Mouse (Mus musculus): Measurements from ENCODE around the gene Xylt1. TPM values are rescaled to one million over a fixed set of nuclear protein-coding genes. Genes with fewer than 3 reads are reported as not detected.

Gene Xylt1
- total RNA-seq, 2 experiments from 2014 or later, result 9.3 to 12.4 TPM

DNA sequence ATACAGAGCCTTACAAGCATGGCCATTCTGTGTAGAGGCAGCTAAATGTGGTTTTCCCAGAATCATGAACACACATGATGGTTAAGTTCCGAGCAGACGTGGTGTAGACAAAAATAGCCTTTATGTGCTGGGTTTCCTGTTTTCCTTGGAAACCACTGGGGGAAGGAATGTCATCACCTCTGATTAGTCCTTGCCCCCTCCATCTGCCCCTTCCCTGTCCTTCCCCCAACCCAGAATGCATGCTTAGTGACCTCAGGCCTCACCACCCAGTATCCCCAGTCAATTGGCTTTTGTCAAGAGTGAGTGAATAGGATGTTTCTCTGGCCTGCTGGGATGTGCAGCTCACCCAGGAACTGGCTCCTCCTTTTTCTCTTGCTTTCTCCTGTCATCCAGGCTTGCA lies 93.5 kb downstream of the Xylt1 start:
- no peak for DNase-seq (ENCODE audit: low spot score in 2 of 2)

DNA sequence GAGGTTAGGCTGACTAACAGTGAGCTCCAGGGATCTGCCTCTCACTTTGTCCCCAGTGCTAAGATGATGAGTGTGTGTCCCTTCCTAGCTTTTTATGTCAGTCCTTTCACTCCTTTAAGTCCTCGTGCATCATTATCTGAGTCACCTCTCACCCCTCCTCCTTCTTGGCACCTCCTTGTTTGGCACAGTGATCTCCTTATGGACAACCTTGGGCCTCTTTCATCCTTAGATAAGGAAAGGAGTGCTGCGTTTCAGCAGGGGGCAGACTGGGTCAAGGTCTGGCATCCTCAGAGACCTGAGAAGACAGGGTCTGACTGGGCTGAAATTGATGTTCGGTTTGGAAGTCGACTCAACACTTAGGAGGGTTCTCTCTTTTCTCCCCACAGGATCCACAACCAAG lies 94.3 kb downstream of the Xylt1 start:
- DNase-seq (ENCODE audit: low spot score in 2 of 2), result no peak

DNA sequence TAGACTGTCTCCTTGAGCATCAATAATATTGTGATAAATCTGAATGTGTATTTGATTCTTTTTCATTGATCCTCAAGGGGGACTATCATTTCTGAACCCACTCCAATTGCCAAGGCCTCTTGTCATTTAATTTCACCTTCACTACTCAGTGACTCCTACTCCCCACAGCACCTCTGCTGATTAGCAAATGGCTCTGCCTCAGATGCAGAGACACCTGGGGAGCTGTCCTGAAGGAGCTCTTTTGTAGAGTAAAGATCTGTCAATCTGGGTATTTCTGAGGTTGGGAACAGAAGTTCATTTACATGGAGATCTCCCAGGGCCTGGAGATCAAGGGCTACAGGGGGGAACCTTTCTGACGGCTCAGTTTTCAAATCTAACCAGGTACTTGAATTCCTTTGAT lies 98.2 kb downstream of the Xylt1 start:
- DNase-seq (ENCODE audit: low spot score in 2 of 2), result no peak

DNA sequence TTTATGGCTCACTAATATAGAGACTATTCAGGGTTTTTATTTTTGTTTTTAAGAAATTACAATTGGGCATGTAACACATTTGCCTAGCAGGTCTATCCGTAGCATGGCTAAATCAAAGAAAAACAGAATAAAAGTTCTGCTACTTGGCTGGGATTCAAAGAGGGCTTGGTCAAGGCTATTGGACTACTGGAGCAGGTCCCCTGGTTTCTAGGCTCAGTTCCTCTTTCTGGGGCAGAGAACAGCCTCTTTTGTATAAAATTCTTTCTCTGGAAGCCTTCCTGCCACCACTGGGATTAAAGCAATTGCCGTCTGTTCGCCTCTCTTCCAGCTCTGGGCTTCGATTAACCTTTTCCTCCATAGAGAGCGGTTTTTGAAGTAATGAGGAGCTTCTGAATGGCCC lies 100.1 kb downstream of the Xylt1 start:
- no peak for DNase-seq (ENCODE audit: low spot score in 2 of 2)

DNA sequence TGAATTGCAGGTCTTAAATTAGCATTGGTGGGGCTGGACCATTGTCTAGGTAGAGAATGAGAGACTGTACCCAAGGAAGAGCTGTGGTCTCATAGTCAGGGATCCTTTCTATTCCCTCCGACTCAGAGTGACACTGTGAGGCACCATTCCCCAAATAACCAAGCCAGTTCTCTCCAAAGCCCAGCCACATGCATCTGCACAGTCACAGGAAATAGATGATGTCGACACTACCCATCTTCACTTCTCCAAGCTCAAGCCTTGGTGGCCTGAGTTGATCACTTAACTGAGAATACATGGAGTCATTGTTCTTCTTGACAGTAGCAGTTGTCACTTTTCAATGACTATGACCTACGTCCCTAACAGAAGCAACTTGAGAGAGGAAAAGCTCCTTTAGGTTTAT lies 100.6 kb downstream of the Xylt1 start:
- no peak for DNase-seq (ENCODE audit: low spot score in 2 of 2)

DNA sequence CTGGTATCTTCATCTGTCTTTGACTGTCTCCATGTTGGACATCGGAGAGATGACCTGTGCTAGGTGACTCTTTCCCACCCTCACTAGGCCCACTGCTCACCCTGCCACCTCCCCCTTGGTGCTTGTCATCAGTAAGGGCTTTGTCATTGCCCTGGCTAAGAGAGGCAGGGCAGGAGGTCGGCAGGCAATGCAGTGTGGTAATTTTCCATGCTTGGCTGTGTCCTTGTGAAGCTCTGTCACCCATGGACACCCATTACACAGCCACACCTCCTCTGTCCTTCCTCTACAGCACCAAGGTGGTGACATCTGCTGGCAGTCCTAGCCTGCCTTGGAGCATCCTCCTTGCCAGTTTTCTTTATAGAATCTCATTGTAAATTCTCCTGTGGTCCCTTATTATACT lies 101.9 kb downstream of the Xylt1 start:
- no peak for DNase-seq (ENCODE audit: low spot score in 2 of 2)

DNA sequence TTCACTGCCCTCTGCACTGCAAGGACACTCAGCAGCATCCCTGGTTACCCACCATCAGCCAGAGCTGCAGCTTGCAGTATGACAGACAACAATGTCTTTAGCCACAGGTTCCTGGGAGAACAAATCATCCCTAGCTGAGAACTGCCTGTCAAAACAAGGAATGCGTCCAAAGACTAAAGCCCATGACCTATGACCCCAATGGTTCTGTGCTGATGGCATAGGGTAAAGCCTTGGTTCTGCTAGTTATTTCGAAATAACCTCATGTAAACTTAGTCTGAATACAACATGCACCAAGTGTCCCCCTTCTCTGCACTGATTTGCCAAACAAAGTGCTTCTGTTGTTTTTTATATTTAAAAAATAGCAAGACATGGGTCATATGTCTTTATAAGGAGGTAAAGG lies 103.8 kb downstream of the Xylt1 start:
- DNase-seq (ENCODE audit: low spot score in 2 of 2), result no peak

DNA sequence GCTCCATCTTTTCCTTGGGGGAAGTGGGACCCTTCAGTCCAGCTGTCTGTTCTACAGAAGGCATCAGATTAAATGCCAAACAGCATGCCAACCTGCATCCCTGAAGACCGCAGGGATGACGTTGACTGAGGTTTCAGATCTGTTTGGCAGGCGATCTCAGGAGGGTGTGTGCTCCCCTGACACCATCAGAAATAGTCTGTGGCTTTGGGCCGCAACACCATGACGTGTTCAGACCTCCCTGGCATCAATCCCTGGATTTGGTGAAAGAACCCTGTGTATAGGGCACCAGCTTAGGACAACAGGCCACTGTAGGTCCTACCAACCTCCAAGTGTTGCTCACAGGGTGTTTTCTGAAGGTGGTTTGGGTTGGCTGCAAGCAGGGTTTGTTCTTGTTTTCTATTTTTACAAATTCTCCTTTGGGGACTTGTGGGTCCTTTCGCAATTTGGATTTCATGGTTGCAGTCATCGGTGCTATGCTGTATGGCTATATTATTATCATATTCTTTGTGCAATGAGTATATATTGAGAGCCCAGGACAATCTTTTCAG lies 104.3 kb downstream of the Xylt1 start:
- no peak for DNase-seq (ENCODE audit: low spot score in 2 of 2)

DNA sequence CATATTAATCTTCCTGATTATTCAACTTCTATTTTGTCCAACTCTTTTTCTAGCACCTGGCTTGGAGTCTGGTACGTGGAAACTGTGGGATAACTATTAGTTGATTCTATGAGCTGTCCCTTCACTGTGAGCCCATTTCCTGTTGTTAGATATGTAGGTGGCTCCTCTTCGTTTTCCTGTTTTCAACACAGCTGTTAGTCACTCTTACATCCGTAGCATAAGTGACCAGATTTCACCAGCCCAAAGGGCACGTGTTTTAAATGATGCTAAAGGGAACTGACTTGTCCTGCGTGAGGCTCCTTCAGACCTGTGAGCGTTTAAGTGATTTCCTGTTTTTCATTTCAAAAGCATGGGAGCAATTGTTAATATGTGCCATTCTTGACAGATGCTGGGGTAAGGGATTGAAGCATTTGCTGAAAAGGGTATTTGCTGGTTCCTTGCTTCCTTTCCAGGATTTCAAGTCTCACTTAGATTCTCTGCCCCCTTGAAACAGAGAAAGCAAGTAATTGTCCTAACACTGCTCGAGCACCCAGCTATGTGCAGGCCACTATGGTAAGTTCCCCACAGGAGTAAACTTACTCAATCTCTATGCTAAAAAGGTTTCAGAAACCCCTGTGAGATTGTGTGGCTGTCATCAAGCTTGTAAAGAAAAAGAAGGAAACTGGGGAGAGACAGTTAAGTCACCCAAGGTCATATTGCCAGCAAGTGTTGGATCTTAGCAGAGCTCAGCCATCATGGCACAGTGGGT lies 105.8 kb downstream of the Xylt1 start:
- DNase-seq (ENCODE audit: low spot score in 2 of 2), result no peak

DNA sequence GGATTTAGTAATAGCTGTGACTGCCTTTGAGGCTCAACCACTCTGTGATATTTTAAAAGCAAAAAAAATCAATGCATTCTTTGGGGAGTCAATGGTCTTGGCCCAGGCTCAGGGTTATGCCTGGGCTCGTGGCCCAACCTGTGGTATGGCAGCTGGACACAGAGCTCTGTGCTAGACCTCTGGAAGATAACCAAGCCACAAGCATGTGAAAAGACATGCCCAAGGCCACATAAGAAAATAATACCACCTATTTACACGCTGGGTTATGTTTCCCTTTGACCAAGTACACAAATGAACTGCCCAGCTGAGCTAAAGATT lies 106.4 kb downstream of the Xylt1 start:
- DNase-seq (ENCODE audit: low spot score in 2 of 2), result no peak

DNA sequence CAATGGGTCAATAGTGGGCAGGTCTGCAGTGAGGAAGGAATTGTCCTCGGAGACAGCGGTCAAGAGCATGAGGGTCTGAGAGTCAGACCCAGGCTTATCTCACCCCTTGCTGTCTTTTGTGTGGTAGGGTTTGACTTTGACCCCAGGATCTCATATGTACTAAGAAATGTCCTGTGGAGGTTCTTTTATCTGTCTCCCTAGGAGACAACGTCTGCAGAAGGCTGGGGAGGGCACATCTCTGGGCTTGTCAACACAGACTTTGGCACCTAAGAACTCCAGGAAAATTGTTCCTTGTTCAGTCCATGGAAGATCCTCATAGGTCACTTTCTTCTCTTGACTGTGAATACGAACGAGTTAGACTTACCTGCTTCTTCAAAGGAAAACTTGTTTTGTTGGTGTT lies 109.2 kb downstream of the Xylt1 start:
- no peak for DNase-seq (ENCODE audit: low spot score in 2 of 2)

DNA sequence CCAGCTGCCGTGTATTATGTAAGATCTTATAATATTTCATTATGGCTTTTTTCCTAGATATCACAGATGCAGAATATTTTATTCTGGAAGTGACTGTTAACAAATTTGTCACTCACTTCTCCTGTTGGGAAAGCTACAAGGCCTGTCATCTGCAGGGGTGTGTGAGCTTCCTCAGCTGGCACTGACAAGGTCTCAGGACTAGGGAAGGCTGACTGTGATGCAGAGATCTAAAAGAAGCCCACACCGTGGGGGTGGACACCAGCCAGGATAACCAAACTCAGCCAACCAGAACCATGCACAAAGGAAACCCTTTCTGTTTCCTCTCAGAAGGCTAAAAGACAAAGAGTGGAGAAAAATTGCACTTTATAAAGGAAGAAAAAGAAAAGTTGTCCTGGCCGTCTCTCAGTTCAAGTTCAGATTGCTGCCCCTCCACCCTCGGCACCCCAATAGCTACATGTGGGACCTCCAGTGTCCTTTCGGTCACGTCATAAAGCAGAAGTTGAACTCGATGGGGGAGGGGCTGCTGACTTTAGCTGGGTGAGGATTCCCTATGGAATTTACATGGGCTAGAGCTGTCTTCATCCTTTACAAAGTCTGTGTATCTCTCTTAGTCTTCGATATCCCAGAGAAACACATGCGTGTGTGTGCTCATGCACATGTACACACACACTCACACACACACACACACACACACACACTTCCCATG lies 109.9 kb downstream of the Xylt1 start:
- no peak for DNase-seq (ENCODE audit: low spot score in 2 of 2)

DNA sequence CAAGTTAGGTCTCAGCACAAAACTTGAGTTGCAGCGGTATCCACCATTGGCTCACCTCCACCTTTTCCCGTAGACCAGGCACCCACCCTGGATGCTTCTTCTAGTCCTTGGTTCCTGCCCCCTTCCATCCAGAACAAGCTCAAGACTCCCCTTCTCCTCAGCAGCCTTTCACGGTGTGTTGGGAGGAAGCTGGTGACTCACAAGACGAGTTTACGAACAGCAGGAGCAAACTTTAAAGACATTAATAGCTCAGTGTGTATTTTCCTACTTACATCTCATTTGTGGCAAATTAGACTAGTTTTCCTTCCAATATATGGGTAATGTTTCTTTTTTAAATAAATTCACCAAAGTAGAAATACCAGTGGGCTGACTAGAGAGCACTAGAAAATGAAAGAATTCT lies 110.7 kb downstream of the Xylt1 start:
- no peak for DNase-seq (ENCODE audit: low spot score in 2 of 2)

DNA sequence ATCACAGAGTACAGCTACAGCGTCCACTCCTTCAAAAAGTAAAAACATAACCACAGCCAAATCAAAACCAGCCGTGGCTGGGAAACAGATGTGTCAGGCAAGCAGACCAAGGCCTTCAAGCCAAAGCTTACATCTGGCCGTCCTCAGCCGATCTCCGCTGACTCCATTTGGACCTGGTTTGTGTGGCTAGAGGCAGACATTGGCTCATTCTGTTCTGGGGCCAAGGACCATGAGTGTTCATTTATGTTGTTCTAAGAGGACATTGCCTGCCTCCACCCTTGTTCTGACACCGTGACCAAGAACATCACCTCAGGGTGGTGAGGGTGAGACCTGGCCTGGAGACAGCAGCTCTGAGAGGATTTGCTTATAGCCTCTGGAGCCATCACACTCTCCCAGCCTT lies 113.4 kb downstream of the Xylt1 start:
- DNase-seq (ENCODE audit: low spot score in 2 of 2), result no peak

DNA sequence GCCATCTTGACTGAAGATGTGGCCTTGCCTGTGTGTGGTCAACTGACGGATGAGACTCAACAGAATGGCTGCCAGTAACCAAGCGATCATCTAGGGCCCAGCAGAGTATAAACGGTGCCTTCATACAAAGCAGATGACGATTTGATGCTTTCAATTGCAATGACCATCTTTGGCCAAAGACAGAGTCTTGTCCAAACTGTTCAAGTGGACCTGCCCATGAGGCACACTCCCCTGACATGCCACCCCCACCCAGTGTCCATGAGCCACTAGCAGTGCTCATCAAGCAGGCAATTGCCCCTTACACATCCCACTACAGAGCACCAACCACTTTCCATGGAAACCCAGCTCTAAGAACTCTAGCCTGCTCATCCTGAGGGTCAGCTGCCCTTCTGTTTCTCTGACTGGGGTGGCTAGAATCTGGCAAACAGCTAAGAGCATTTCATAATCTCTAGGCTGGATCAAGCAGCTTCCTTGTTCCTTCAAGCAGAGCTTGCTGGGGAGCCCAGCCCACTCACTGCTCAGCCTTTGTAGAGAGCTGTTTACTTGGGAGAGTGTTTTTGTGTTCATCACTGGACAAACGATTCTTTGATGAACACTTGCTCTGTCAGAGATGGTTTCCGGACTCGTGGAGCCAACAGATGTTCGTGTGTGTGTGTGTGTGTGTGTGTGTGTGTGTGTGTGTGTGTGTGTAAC lies 114.0 kb downstream of the Xylt1 start:
- DNase-seq (ENCODE audit: low spot score in 2 of 2), result no peak

DNA sequence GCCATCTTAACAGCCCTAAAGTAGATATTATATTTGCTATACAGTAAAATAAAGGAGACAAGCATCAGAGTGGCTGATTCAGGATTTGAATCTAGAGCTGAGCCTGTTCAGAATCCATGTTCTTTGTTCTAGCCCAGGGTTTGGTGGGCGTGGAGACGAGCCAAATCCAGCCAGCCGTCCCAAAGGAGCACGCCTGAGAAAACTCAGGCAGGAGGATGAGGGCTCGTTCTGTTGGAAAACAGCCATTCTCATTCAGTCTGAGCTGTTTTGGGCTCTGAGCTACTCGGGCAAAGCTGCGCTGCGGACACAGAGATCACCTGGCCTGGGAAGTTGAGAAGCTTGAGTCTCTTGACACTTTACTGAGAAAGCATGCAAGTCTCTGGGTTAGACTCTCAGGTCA lies 115.0 kb downstream of the Xylt1 start:
- DNase-seq (ENCODE audit: low spot score in 2 of 2), result no peak

DNA sequence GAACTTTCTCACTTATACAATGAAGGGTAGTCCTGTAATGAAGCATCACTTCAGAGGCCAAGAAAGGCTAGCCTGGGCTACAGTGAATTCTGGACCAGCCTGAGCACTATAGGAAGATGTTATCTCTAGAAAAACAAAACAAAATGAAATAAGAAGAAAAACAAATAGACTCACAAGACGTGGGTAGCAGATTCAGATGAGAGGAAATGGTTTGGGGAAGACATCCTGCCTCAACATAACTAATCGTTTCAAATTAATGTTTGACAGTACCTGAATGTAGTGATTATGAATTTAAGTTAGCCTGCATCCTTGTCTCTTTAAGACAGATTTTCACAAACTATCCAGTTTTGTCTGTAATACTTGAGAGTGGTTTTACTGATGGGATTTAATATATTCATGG lies 117.4 kb downstream of the Xylt1 start:
- no peak for DNase-seq (ENCODE audit: low spot score in 2 of 2)

DNA sequence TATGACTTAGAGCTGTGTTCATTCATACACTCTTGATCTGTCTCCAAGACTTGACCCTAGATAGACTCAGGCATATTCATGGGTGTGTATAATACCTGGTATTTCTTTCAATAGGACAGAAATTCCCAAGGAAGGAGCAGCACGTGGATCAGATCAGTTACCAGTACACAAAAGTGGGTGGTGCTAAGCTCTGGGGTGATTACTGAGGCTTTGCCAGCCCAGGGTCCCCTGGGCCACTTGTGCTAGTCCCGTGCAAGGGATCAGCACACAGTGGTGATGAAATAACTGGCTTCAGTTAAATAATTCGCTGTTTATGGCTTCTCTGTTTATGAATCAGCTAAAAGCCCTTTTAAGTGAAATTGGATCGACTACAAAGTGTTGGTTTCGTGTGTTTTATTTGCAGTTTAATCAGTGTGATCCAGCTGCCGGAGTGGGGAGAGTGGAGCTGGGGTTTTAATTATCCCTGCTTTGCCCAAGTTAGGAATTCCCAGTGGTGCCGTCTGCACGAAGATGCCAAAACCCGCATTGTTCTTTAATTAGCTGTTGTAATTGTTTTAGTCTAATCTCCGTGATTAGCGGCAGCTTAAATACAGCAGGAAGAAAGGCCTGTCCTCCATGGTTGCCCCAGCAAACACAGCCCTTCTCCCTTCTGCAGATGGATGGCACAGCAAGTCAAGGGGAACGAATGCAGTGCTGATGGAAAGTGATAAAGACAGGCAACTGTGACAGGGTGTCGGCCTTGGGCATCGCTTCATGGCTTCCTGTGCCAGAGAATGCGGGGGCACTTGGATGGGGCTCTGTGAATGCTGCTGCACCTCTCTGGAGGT lies 120.8 kb downstream of the Xylt1 start:
- no peak for DNase-seq (ENCODE audit: low spot score in 2 of 2)

DNA sequence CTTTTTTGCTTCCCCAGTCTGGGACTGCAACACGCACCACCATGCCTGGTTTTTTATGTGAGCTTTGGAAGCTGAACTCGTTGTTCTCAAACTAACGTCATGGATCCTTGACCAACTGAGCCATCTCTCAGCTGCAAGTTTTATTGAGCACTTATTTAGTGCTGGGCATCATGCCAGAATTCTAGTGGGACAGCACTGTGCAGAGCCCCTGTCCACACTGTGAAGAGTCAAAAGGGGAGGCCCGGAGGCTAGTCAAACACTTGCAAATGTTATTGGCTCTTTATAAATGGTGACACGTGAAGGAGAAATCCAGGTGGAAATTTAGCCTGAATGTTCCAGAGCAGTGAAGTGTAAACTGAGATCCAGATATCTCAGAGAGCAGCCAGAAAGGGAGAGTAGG lies 121.6 kb downstream of the Xylt1 start:
- no peak for DNase-seq (ENCODE audit: low spot score in 2 of 2)

DNA sequence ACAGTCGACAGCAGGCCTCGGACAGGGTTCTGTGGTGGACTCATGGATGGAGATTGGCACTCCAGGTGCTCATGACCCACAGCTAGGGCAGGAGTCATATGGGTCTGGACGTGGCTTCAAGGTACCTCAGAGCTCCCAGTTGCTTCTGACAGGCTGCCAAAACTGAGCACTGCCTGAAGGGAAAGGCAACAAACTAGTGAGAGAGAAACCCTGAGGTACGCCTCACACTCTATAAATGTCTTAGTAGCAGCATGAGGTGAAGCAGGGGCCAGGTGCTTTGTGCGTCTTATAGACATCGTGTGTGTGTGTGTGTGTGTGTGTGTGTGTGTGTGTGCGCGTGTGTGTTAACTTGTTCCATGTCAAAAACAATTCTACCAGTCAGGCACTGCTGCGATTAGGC lies 122.9 kb downstream of the Xylt1 start:
- no peak for DNase-seq (ENCODE audit: low spot score in 2 of 2)

DNA sequence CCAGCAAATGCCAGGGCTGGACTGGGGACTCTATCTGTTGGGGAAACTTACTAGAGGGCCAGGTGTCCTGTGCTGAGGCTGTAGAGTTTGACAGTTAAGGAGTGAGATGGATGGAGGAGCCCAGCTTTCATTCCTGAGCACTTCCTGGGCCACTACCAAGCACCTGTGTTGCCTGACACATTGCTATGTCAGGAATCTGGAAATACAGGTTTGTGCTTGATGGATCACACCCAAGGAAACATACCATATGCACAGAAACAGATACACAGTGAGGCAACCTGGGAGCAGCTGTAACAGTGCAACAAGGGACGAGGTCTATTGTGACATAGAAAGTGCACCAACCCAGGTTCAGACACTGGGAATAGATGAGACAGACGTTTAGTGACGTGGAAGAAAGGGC lies 125.0 kb downstream of the Xylt1 start:
- no peak for DNase-seq (ENCODE audit: low spot score in 2 of 2)

DNA sequence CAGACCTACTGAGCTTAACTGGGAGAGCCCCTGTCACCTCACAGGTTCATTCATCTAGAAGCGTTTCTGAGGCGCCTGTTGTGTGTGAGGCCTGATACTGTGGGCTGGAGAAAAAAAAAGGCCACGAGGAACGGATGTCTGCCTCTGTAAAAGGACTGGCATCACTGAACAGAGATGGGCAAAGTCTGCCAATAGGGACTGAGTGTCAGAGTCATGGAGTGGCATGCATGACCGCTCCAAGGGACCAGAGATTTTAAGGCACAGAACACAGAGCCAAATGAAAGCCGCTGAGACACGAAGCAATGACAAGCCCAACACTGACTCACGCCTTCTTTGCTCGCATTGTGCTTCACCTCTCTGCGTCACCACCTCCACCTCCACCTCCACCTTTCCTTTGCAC lies 126.6 kb downstream of the Xylt1 start:
- no peak for DNase-seq (ENCODE audit: low spot score in 2 of 2)
